Mouse (Mus musculus) testis, adult 2 months (tissue): ENCODE data around the gene Gid8.

Experiments used
- CTCF ChIP-seq: fragments of 200-500 bp; IDR thresholded peaks from 2 replicates; pipeline ENCODE4 v1.5.1; 2012; ENCODE audit warnings: low read depth, mild to moderate bottlenecking, inconsistent platforms, low read length, moderate library complexity; ENCODE audit not compliant: control insufficient read depth, insufficient read depth, insufficient replicate concordance
- POLR2A ChIP-seq: fragments of 200-500 bp; IDR thresholded peaks from 2 replicates; pipeline ENCODE4 v1.6.1; 2012; ENCODE audit warnings: low read depth, mild to moderate bottlenecking, inconsistent platforms, low read length, moderate library complexity; ENCODE audit not compliant: control insufficient read depth

DNA sequence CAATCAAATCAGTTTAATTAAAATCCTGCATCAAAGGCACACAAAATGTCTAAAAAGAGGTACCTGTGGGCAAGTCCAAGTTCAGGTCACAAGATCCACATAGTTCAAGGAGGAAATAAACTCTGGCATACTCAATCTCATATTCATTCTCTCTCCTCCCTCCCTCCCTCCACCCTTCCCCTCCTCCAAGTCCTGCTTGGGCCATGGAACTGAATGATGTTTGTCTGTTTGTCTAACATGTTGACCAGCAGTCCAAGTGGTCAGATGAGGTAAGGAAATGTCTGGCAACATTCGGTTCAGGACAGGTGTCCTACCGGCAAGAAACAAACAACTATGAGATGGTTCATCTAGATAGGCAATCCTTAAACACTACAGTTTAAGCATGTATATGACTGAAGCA is 33.2 kb upstream of the Gid8 start:
- TF ChIP-seq CTCF (no peak), POLR2A (no peak)
